Mouse (Mus musculus): ENCODE data around the gene Olfr703. TPM values are rescaled to one million over a fixed set of nuclear protein-coding genes. Genes with fewer than 3 reads are reported as not detected.

The Olfr703 gene
- polyA plus RNA-seq (2012; fragmentation: generic; extraction: Trizol), result not detected
- long read RNA-seq, experiment 1, result 0 reads
- long read RNA-seq, experiment 2, result 0 reads

- Histone ChIP-seq H3K79me2 (ENCODE audit: control insufficient read depth, insufficient read depth) (no peaks in the 10 kb centered on the region), H3K36me3 (ENCODE audit: control insufficient read depth, insufficient read depth) (no peaks in the 10 kb centered on the region), H3K4me3 (ENCODE audit: insufficient read depth, poor library complexity, severe bottlenecking) (no peak within 1 kb of the TSS), H3K27me3 (ENCODE audit: control insufficient read depth, insufficient read depth, insufficient read length) (no peaks in the 10 kb centered on the region), H3ac (ENCODE audit: control insufficient read depth, insufficient read length, low read depth) (no peak within 1 kb of the TSS), H3K79me3 (ENCODE audit: low read depth) (no peaks in the 10 kb centered on the region)
- TF ChIP-seq FOSL1 (IDR thresholded peaks at IDR 0.05; ENCODE audit: insufficient read depth, low read length, poor library complexity, severe bottlenecking) (no peak), CEBPB (IDR thresholded peaks at IDR 0.05; ENCODE audit: low read depth) (no peak), CTCF (IDR thresholded peaks at IDR 0.05; ENCODE audit: control insufficient read depth, insufficient read depth, insufficient read length) (no peak), USF1 (IDR thresholded peaks at IDR 0.05; ENCODE audit: low read depth) (no peak), MYOD1 (IDR thresholded peaks at IDR 0.05; ENCODE audit: control insufficient read depth, insufficient read length, low read depth) (no peak), MYOG (IDR thresholded peaks at IDR 0.05; ENCODE audit: control insufficient read depth, extremely low read depth, insufficient read length) (no peak), MAX (IDR thresholded peaks at IDR 0.05) (no peak)
These were observed at the start of gene Olfr703 for GRCm38 (mm10) chr7:106843060-106843459. Olfr703 (plus strand) TSS chr7:106843360.

GRCm38 (mm10) chr7:106808734-106809133 is 34.4 kb upstream of the Olfr703 start, which contains the start of gene Olfr700:
Olfr700 (minus strand) TSS chr7:106808834.
- Histone ChIP-seq H3ac (ENCODE audit: control insufficient read depth, insufficient read length, low read depth) (no peak within 1 kb of the TSS), H3K79me3 (ENCODE audit: low read depth) (no peaks in the 10 kb centered on the region)
- no peak for TF ChIP-seq FOSL1 (IDR thresholded peaks at IDR 0.05; ENCODE audit: insufficient read depth, low read length, poor library complexity, severe bottlenecking)
- TF ChIP-seq USF1 (IDR thresholded peaks at IDR 0.05; ENCODE audit: low read depth), result no peak

GRCm38 (mm10) chr7:106813829-106814228 is 29.3 kb upstream of the Olfr703 start, which contains the start of gene Olfr701:
Olfr701 (plus strand) TSS chr7:106814129.
- TF ChIP-seq FOSL1 (IDR thresholded peaks at IDR 0.05; ENCODE audit: insufficient read depth, low read length, poor library complexity, severe bottlenecking) (no peak), MAX (IDR thresholded peaks at IDR 0.05) (no peak), MYOG (IDR thresholded peaks at IDR 0.05; ENCODE audit: control insufficient read depth, extremely low read depth, insufficient read length) (no peak), CTCF (IDR thresholded peaks at IDR 0.05; ENCODE audit: control insufficient read depth, insufficient read depth, insufficient read length) (no peak), MYOD1 (IDR thresholded peaks at IDR 0.05; ENCODE audit: control insufficient read depth, insufficient read length, low read depth) (no peak), CEBPB (IDR thresholded peaks at IDR 0.05; ENCODE audit: low read depth) (no peak), USF1 (IDR thresholded peaks at IDR 0.05; ENCODE audit: low read depth) (no peak)
- Histone ChIP-seq H3K79me2 (ENCODE audit: control insufficient read depth, insufficient read depth) (no peaks in the 10 kb centered on the region), H3K36me3 (ENCODE audit: control insufficient read depth, insufficient read depth) (no peaks in the 10 kb centered on the region), H3ac (ENCODE audit: control insufficient read depth, insufficient read length, low read depth) (no peak within 1 kb of the TSS), H3K79me3 (ENCODE audit: low read depth) (no peaks in the 10 kb centered on the region), H3K4me3 (ENCODE audit: insufficient read depth, poor library complexity, severe bottlenecking) (no peak within 1 kb of the TSS), H3K27me3 (ENCODE audit: control insufficient read depth, insufficient read depth, insufficient read length) (no peaks in the 10 kb centered on the region)

More at GRCm38 (mm10) chr7:106808734-106809133, 34.4 kb upstream of the Olfr703 start, which contains the start of gene Olfr700:
- Histone ChIP-seq H3K27me3 (ENCODE audit: control insufficient read depth, insufficient read depth, insufficient read length) (no peaks in the 10 kb centered on the region), H3K79me2 (ENCODE audit: control insufficient read depth, insufficient read depth) (no peaks in the 10 kb centered on the region), H3K4me3 (ENCODE audit: insufficient read depth, poor library complexity, severe bottlenecking) (no peak within 1 kb of the TSS), H3K36me3 (ENCODE audit: control insufficient read depth, insufficient read depth) (no peaks in the 10 kb centered on the region)

GRCm38 (mm10) chr7:106815775-106816174 is 27.4 kb upstream of the Olfr703 start:
- Histone ChIP-seq H3K4me3 (ENCODE audit: insufficient read depth, poor library complexity, severe bottlenecking) (no peak overlapping the region), H3ac (ENCODE audit: control insufficient read depth, insufficient read length, low read depth) (no peak overlapping the region), H3K79me3 (ENCODE audit: low read depth) (no peaks in the 10 kb centered on the region), H3K79me2 (ENCODE audit: control insufficient read depth, insufficient read depth) (no peaks in the 10 kb centered on the region), H3K36me3 (ENCODE audit: control insufficient read depth, insufficient read depth) (no peaks in the 10 kb centered on the region), H3K27me3 (ENCODE audit: control insufficient read depth, insufficient read depth, insufficient read length) (no peaks in the 10 kb centered on the region)
- TF ChIP-seq MYOD1 (IDR thresholded peaks at IDR 0.05; ENCODE audit: control insufficient read depth, insufficient read length, low read depth), result no peak
- TF ChIP-seq CTCF (IDR thresholded peaks at IDR 0.05; ENCODE audit: control insufficient read depth, insufficient read depth, insufficient read length), result no peak
- no peak for TF ChIP-seq MAX (IDR thresholded peaks at IDR 0.05)

GRCm38 (mm10) chr7:106818414-106818813 is 24.7 kb upstream of the Olfr703 start:
- no peak overlapping the region for H3ac ChIP-seq (ENCODE audit: control insufficient read depth, insufficient read length, low read depth)
- no peaks in the 10 kb centered on the region for H3K36me3 ChIP-seq (ENCODE audit: control insufficient read depth, insufficient read depth)
- no peaks in the 10 kb centered on the region for H3K79me2 ChIP-seq (ENCODE audit: control insufficient read depth, insufficient read depth)
- TF ChIP-seq MYOG (IDR thresholded peaks at IDR 0.05; ENCODE audit: control insufficient read depth, extremely low read depth, insufficient read length) (no peak), USF1 (IDR thresholded peaks at IDR 0.05; ENCODE audit: low read depth) (no peak), MYOD1 (IDR thresholded peaks at IDR 0.05; ENCODE audit: control insufficient read depth, insufficient read length, low read depth) (no peak), FOSL1 (IDR thresholded peaks at IDR 0.05; ENCODE audit: insufficient read depth, low read length, poor library complexity, severe bottlenecking) (no peak), CTCF (IDR thresholded peaks at IDR 0.05; ENCODE audit: control insufficient read depth, insufficient read depth, insufficient read length) (no peak), CEBPB (IDR thresholded peaks at IDR 0.05; ENCODE audit: low read depth) (no peak), MAX (IDR thresholded peaks at IDR 0.05) (no peak)
- H3K79me3 ChIP-seq (ENCODE audit: low read depth), result no peaks in the 10 kb centered on the region
- H3K4me3 ChIP-seq (ENCODE audit: insufficient read depth, poor library complexity, severe bottlenecking), result no peak overlapping the region
- H3K27me3 ChIP-seq (ENCODE audit: control insufficient read depth, insufficient read depth, insufficient read length), result no peaks in the 10 kb centered on the region

- no peak within 1 kb of the TSS for H3ac ChIP-seq (ENCODE audit: control insufficient read depth, insufficient read length, low read depth)
- no peaks in the 10 kb centered on the region for H3K27me3 ChIP-seq (ENCODE audit: control insufficient read depth, insufficient read depth, insufficient read length)
- H3K4me3 ChIP-seq (ENCODE audit: insufficient read depth, poor library complexity, severe bottlenecking), result no peak within 1 kb of the TSS
- H3K79me2 ChIP-seq (ENCODE audit: control insufficient read depth, insufficient read depth), result no peaks in the 10 kb centered on the region
- no peaks in the 10 kb centered on the region for H3K79me3 ChIP-seq (ENCODE audit: low read depth)
- TF ChIP-seq MYOD1 (IDR thresholded peaks at IDR 0.05; ENCODE audit: control insufficient read depth, insufficient read length, low read depth) (no peak), FOSL1 (IDR thresholded peaks at IDR 0.05; ENCODE audit: insufficient read depth, low read length, poor library complexity, severe bottlenecking) (no peak), CTCF (IDR thresholded peaks at IDR 0.05; ENCODE audit: control insufficient read depth, insufficient read depth, insufficient read length) (no peak), CEBPB (IDR thresholded peaks at IDR 0.05; ENCODE audit: low read depth) (no peak), MYOG (IDR thresholded peaks at IDR 0.05; ENCODE audit: control insufficient read depth, extremely low read depth, insufficient read length) (no peak), MAX (IDR thresholded peaks at IDR 0.05) (no peak), USF1 (IDR thresholded peaks at IDR 0.05; ENCODE audit: low read depth) (no peak)
- H3K36me3 ChIP-seq (ENCODE audit: control insufficient read depth, insufficient read depth), result no peaks in the 10 kb centered on the region
These were observed 9.4 kb upstream of the Olfr703 start, which contains the start of gene Olfr702 for GRCm38 (mm10) chr7:106833793-106834192. Olfr702 (minus strand) TSS chr7:106833893.
